Mouse (Mus musculus): ENCODE data around the gene Hk3.

The Hk3 gene

DNA sequence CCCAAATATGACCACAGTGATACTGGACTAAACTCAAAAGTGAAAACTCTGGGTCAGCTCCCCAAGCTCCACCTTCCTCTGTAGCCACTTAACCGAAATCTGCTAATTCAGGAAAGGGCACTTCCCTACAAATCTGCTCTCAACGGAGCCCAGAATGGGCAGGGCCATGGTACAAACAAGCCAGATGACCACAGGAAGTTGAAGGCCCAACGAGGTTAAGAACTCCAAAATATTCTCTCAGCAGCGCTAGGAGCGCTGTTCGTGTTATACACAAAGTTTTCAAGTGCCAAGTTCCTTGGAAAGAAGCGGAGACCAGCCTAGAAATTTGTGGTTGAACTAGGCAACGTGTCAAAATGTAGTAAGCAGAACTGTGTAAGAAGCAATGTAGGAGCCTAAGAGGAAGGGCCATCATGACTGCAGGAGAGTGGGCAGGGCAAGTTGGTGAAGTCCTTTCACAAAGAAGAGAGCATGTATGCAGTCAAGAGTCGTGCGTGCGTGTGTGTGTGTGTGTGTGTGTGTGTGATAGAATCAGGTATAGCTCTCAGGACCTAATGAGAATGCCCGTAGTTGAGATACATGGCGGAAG lies at the start of gene Hk3:
Gene Hk3, minus strand, starts transcription at position 192 of the 586 bp plus-strand sequence.
- in situ Hi-C loops (cut with MboI; ENCODE audit: unreplicated experiment in 2 of 2) = no loop called here

DNA sequence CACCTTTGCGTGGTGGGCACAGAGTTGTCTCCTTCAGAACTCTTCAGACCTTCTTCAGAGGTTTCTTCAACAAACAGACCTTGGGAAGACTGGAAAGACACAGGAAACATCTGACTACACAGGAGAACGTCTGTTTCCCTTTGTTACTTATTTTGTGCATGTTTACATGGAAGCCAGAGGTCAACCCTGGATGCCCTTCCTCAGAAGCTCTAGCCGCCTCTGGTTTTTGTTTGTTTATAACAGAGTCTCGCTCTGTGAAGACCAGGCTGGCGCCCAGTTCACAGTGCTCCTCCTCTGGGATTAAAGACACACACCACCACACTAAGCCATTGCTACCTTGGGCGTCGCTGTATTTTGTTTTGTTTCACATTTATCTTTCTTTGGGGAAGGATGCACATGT lies 48.5 kb upstream of the Hk3 start:
- in situ Hi-C loops (cut with MboI; ENCODE audit: unreplicated experiment in 2 of 2) = loop anchor here in 1 of 2 experiments (5.0 kb wide), 1 partner anchor 267 kb away; no protein-coding TSS in a partner anchor

DNA sequence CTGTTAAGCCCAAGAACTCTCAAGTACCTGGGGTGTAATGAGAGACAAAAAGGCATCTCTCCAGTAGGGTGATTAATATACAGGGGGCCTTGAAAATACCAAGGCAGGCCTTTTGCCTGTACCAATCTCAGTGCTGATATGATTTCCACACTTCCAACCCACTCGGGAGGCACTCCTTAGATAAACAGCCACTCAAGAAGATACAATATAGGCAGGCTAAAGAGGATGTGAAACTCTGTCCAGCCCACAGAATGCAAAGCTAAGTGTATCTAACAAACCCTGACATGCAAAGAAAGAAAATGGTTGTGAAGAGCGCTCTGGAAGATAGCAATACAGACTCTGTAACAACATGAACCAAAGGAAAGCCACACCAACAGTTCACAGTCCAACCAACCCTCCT lies 42.1 kb upstream of the Hk3 start:
- in situ Hi-C loops (cut with MboI; ENCODE audit: unreplicated experiment in 2 of 2) = no loop called here

DNA sequence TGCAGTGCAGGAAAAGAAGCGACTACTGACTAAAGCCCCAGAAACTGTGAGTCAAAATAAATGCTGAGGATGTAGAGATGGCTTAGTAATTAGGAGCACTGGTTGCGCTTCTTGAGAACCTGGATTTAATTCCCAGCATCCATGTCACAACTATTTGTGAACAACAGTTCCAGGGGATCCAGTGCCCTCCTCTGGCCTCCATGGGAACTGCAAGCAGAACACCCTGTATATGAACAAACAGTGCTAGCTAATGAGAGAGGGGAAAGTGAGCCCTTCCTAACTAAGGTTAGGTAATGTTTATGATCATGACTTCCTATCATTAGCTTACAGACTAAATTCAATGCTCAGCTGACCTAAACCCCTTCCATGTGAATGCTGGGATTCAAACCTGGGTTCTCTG lies 36.9 kb upstream of the Hk3 start:
- in situ Hi-C loops (cut with MboI; ENCODE audit: unreplicated experiment in 2 of 2) = no loop called here

DNA sequence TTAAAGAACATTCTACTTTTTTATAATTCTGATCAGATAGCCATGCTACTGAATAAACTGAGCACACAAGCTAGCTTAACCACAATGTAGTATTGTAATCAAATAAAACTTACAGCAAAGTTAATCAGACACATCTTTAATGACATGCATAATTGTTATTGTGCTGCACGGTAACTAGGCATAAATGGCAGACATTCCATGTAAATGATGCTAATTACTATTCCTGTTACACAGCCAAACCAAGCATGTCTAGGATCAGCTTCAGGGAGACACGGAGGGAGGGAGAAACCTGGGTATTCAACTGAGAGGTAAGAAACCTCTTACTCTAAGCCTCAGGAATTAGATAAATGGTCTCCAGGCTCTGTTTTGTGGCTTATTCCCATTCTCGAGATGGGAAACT lies 26.5 kb upstream of the Hk3 start:
- in situ Hi-C loops (cut with MboI; ENCODE audit: unreplicated experiment in 2 of 2) = no loop called here

DNA sequence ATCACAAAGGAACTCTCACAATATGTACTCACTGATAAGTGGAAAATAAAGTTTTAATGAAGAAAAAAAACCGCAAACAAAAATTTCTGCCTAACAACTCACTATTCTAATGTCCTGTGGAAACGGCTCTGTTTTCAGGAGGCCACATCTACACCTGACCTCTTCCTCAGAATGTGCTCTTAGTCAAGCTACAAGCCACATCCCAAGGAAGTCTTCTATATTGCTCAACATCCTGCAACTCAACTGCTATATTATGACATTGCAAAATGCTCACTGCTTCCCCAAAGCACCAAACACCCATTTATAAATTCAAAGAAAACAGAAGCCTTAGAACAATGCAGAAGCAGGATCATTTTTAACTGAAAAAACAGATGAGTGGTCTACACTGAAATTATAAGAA lies 18.8 kb upstream of the Hk3 start:
- in situ Hi-C loops (cut with MboI; ENCODE audit: unreplicated experiment in 2 of 2) = no loop called here

DNA sequence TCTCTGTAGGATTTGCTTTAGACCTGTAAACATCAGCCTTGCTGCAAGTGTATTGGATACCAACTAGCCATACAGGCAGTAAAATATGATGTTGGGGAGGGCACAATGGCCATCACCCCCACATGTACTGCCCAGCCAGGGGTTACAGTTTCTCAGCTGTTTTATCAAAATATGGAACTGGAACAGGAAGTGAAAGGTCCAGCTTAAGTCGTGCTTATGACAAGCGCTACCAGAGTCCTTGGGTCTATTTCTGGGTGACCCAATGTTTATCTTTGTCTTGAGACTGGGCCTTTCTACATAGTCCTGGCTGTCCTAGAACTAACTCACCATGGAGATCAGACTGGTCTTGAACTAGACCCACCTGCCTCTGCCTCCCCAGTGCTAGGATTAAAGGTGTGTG lies 3.0 kb upstream of the Hk3 start:
- in situ Hi-C loops (cut with MboI; ENCODE audit: unreplicated experiment in 2 of 2) = no loop called here

DNA sequence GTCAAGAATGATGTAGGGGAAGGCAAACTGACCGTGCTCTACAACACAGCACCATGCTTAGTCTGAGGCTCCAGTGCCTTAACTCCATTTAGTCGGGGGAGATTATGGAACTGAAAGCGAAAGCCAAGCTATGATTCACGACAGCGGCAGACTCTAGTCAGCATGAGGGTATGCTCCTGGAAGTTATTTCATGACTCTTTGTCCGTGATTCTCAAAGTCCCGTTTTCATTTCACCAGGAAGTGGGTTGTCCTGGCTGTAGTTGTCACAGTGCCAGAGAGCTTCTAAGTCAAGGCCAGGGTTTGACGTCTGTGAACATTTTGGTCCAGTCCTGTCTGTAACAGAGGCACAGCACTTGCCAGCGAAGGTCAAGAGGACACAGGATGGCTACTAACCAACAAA lies 1.5 kb upstream of the Hk3 start:
- in situ Hi-C loops (cut with MboI; ENCODE audit: unreplicated experiment in 2 of 2) = no loop called here

DNA sequence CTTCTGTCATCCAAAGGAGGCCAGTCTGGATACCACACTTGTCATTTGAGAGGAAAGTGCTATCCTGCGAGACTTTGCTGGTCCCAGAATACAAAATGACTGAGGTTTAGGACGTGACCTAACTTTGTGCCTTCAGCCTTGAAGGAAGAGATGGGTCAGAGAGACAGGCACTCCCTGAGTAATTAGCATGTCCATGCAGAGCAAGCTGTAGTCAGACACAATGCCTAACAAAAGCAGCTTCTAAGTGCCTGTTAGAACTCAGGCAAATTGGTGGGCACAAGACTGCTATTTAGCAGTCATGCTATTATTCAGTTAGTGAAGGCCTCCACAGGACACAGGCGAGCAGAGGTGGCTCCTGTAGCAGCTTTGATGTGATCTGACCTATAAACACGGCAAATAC lies 1.1 kb upstream of the Hk3 start:
- in situ Hi-C loops (cut with MboI; ENCODE audit: unreplicated experiment in 2 of 2) = no loop called here

DNA sequence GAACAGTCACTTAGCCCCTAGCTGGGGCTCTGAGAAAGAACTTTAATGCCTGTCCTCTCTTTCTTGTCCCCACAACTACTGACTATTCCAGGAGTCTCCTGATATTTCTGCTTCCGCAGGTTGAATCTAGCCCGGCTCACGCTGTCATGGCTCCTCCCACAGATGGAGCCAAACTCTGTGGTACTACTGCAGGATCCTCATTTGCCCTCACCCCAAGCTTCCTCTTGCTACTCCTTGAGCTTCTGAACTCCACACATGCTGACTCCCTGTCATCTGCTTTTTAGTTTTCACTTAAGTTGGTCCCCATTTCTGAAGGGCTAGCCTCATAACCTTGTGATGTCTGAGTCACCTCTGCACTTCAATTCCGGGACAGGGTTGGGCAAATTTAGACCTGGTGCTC lies 1.1 kb downstream of the Hk3 start:
- in situ Hi-C loops (cut with MboI; ENCODE audit: unreplicated experiment in 2 of 2) = no loop called here

DNA sequence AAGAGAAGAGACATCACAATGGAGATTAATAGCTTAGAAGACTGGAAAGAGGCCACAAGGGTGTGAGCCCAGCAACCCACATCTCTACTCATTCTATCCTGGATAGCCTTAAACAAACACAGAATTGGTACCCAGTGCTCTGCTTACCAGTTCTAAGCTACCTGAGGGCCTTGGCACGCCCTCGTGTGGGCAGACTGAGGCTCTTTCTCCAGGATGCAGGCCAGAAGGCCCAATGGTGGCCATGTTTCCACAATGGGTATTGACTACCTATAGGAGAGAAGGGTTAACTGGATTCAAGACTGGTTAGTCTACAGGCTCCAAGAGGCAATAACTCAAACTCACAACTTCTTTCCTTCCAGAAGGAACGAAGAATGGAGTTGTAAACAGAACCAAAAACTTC lies 2.0 kb downstream of the Hk3 start:
- in situ Hi-C loops (cut with MboI; ENCODE audit: unreplicated experiment in 2 of 2) = no loop called here

DNA sequence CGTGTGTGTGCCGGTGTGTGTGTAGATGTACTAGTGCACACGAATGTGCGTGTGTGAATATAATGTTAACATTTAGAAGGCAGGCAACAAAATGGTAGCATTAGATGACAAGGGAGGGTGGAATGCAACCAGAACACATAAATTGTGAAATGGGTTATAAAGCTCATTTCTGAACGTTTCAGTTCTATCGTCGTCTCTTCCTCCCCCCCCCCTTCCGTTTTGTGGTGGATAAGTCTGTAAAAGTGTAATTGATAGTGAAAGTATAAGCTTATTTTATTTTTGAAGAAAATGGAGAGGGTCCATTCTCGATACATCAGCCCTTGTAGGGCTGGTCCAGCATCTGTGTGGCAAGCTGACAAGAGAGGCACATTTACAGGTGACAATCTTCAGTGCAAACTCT lies 2.5 kb downstream of the Hk3 start:
- in situ Hi-C loops (cut with MboI; ENCODE audit: unreplicated experiment in 2 of 2) = no loop called here

DNA sequence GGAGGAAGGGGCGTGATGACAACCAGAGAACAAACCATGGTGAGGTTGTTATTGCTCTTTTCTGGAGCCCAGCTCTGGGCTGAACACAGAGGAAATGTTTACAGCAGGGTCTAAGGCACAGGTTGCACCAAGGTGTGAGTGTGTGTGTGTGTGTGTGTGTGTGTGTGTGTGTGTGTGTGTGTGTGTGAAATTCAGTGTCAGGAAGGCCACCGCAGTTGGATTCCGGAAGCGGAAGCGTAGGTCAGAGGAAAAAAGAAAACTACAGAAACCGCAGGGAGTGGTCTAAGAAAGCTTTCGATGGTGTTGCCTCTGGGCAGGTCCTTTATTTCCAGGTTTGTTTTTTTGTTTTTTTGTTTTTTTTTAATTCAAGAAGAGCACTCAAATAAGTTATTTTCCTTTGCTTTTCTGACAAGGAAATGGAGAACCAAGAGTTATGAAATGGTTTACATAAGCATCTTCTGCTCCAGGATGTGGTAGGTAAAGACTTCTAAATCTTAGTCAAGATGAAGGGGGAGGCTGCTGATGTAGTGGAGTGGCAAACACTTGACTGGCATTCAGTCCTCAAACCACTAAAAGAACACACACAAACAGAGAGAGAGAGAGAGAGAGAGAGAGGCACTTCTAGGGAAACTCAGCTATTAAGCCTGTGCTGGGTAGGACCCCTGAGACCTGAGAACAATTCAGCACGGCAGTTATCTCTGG lies 3.1 kb downstream of the Hk3 start:
- in situ Hi-C loops (cut with MboI; ENCODE audit: unreplicated experiment in 2 of 2) = no loop called here

DNA sequence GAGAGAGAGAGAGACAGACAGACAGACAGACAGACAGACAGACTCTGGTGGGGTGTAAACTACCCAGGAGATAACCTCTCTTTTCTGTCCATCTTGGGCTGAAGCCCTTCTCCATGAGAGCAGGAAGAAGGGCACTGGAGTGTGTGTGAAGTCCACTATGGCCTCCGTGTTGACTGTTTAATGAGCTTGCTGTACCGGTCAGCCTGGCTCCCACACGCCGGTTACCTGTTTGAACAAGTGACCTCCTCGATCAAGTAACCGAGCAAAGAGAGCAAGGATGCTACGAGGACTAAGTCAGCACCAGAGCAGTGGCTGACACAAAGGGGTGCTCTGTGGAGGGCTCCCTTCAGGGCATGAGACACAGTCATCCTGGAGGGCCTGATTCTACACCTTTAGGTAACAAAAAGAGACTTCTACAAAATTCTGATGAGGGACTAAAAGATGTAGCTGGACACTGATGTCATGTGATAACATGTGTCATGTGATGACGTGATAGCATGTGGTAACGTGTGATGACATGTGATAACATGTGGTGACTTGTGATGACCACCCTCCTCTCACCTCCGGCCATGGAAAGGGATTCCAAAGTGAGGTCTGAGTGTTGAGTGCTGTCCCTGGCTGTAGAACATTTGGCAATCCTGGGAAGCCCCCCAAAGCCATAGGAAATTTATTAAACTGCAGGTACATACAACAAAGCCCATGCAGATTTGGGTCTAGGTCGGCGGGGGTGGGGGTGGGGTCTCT lies 3.9 kb downstream of the Hk3 start:
- in situ Hi-C loops (cut with MboI; ENCODE audit: unreplicated experiment in 2 of 2) = no loop called here

DNA sequence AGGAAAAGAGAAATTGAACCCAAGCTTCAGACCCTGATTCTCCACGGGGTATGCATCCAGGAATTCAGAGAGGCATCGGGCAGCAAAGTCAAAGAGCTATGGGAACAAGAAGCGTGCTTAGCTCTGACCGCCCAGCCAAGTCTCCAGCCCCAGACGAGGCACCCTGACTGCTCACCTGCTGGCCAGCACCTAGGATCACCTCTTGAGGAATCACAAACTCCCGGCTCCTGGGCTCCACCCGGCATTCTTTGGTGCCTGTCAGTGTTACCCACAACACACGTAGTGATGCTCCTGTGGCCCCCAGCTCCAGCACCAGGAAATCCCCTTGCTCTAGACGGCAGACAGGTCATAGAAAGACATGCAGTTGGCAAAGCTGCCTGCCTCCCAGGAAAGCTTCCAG lies 6.7 kb downstream of the Hk3 start:
- in situ Hi-C loops (cut with MboI; ENCODE audit: unreplicated experiment in 2 of 2) = no loop called here

DNA sequence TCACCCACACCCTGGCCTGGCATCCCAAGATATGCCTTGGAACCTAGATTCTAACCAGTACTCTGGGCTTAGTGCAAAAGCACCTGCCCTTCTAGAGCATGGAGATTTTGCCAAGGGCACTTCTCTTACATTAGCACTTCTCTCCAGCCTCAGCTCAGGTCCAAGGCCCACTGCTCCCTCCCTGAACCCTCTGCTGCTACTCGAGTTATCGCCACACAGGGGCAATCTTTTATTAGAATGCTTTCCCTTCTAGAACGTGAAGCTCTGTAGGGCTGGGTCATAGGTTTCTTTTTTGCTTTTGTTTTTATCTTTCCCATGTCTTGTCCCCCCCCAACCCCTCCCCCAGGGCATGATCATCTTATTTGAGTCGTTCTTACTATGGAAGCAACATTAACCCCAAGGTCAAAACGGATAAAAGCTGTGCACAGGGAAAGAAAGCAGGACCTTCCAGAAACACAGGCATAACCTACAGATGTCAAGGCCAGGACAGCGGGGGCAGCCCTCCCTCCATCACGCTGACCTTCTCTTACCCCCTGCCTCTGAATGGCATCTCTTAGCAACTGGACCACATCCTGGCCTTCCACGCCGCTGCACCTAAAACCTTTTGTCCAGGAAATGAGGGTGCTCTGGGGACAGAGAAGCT lies 7.4 kb downstream of the Hk3 start:
- in situ Hi-C loops (cut with MboI; ENCODE audit: unreplicated experiment in 2 of 2) = no loop called here

DNA sequence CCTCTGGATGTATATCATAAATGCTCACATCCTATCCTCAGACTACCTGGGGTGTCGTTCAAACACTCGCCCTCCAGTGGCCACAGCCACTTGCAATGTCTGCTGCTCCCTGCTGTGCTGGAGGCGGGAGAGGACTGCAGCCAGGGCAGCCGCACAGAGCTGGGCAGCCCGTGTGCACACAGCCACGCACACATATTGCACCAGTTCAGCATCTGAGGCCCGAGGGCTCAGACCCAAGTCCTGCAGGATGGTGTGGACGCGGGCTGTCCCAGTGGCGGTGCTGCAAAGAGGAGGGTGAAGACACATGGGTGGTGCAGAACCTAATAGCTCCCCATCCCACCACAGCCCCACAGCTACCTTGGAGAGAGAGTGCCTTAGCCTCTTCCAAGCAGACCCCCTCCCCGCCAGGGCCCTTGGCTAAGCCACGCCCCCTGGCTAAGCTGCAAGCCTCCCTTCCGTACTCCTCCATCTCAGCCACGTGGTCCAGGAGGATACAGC lies 9.2 kb downstream of the Hk3 start:
- in situ Hi-C loops (cut with MboI; ENCODE audit: unreplicated experiment in 2 of 2) = no loop called here

DNA sequence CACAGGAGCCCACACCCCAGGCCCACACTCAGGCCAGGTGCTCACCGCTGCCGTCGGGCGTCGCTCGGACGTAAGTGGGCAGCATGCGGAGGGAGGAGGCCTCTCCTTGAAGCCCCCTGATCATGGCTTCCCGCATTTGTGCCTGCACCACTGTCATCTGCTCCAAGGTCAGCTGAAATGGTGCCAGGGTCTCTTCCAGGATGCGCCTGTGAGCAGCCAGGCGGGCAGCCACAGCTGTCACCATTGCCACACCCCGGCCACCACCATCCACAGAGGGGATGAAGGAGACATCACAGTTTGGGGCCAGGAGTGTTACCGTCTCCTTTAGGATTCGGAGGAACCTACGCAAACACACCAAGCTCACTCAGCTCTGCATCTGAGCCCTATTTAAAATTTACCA lies 10.1 kb downstream of the Hk3 start:
- in situ Hi-C loops (cut with MboI; ENCODE audit: unreplicated experiment in 2 of 2) = no loop called here

DNA sequence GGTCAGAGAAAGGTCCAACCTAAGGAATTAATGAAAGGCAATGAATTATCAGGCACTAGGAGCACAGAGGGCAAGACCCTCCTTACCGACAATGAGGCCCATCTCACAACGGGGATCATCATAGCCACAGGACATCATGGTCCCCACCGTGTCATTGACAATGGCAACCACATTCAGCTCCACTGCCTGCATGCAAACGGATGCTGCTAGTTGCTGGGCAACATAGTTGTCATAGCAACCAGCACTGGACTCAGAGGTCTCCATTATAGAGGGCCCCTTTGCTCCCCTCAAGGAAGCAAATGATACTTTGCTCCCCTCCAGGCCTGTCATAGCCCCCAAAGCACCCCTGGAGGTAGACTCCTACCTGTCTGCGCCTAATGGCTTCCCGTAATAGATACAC lies 12.6 kb downstream of the Hk3 start:
- in situ Hi-C loops (cut with MboI; ENCODE audit: unreplicated experiment in 2 of 2) = no loop called here

DNA sequence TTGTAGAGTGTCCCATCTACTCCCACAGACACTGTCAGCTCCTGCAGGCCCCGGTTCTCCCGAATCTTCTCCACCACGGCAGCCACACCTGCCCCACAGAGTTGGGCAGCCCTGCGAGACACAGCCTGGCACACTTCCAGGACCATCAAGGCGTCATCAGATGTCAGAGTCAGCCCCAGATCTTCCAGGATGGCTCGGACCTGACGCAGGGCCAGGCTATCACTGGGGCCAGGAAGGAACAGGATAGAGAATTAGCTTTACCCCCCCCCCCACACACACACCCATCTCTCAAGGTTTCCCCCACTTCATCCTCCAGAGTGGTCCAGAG lies 14.8 kb downstream of the Hk3 start:
- in situ Hi-C loops (cut with MboI; ENCODE audit: unreplicated experiment in 2 of 2) = no loop called here

DNA sequence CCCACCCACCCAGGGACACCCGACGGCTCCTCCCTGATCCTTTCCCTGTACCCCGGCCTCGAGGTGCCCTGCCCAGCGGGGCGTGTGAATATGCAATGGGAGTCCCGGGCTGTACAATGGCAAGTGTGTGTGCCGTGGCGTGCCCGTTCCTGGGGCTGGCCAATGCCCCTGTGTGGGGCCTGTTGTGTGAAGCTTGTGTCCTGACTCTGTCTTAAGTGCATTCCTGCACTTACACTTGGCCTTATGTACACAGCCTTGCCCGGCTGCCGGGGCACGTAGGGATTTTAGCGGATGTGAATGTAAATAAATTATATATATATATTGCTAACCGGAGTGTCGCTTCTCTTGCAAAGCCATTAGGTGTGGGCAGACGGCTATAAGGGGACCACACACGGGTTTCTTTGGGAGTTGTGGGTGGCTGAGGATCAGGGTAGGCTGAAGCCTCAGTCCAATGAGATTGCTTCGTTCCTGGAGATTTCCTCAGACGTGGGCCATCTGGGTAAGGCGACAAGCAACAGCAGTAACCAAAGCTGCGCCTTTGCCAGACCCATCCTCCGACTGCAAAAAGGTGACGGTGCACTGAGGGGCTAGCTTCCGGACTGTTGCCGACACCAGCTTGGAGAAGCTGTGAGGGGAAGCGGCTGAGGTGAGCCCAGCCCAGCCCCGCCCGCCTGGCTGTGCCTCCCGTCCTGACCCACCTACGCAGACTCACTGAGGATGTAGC lies 15.3 kb downstream of the Hk3 start:
- in situ Hi-C loops (cut with MboI; ENCODE audit: unreplicated experiment in 2 of 2) = no loop called here
